Mouse (Mus musculus): ENCODE results near the gene Cnnm4.

GRCm38 (mm10) chr1:36536397-36536728 is 64.9 kb downstream of the Cnnm4 start:
- no peak for TF ChIP-seq MAFK (IDR thresholded peaks at IDR 0.05; ENCODE audit: insufficient read depth, low read depth, low read length)
- TF ChIP-seq CHD2 (IDR thresholded peaks at IDR 0.05; ENCODE audit: low read depth, low read length): no peak
- no peak for TF ChIP-seq ZNF384 (IDR thresholded peaks at IDR 0.05; ENCODE audit: low read depth, low read length)

Measured in ES-E14 (cell line).